Mouse (Mus musculus): ENCODE measurements around the gene Fchsd2.

The Fchsd2 gene

DNA sequence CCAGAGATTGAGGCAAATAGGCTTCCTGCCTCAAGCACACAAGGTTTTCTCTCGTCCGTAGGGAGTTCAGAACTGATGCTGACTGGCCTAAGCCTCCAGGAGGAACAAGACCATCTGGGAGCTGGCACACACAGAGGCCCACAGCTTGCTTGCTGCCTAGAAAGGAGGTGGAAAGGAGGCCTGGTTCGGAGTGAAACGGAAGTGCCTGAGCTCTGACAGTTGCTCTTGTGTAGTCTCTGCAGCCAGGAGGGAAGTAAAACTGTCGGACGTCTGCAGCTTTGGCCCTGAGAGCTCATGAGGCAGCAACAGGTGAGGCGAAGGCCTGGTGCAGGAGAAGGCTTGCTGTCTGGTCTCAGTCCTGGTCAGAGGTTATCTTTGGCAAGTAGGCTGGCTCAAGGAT, at the start of gene Fchsd2:
Gene Fchsd2 (plus strand): TSS at position 246 of the 400 bp plus-strand sequence.
- CTCF ChIA-PET = interaction anchor here (0.7 to 0.8 kb wide), 2 partner anchors 32 to 152 kb away, joined by 3 to 12 read pairs; no protein-coding TSS in a partner anchor

GRCm38 (mm10) chr7:101043846-101044541, 48.7 kb upstream of the Fchsd2 start:
- CTCF ChIA-PET = interaction anchor here (0.6 kb wide), 1 partner anchor 187 kb away, joined by 12 read pairs; no protein-coding TSS in a partner anchor

GRCm38 (mm10) chr7:101048247-101048646, 44.4 kb upstream of the Fchsd2 start:
- CTCF ChIA-PET = no interaction called here

DNA sequence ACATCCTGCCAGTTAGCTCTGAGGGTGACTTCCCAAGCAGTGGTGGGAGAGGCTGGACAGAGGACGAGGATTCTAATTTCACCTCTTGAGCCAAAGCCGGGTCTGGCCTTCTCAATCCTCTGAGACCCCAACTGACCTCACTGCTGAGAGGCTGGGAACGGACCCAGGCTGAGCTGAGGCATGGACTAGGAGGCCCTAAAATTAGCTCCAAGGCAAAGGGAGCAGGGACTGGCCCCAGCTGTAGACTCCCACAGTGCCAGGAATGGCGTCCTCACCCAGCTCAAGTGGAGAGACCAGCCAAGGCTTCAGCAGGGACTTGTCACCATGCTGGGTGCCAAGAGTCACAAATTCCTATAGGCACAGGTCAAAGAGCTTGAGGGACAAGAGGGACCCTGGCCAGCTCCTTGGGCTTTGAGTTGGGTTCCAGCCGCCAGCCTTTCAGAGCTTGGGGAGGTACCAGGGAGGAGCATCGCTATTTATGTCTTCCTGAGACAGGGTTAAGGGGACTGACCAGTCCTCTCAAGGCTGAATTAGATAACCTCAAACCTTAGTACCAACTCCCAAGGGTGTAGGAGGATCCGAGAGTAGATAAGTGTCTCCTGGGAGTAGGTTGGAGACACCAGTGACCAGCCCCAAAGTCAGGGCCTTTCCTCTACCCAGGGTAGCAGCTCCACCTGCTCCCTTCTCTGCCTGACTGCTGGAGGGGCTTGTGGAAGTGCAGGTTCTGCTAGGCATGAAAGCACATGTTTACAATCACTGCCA, 43.2 kb upstream of the Fchsd2 start:
- CTCF ChIA-PET = interaction anchor here (0.5 kb wide), 1 partner anchor 475 kb away, joined by 4 read pairs; no protein-coding TSS in a partner anchor

DNA sequence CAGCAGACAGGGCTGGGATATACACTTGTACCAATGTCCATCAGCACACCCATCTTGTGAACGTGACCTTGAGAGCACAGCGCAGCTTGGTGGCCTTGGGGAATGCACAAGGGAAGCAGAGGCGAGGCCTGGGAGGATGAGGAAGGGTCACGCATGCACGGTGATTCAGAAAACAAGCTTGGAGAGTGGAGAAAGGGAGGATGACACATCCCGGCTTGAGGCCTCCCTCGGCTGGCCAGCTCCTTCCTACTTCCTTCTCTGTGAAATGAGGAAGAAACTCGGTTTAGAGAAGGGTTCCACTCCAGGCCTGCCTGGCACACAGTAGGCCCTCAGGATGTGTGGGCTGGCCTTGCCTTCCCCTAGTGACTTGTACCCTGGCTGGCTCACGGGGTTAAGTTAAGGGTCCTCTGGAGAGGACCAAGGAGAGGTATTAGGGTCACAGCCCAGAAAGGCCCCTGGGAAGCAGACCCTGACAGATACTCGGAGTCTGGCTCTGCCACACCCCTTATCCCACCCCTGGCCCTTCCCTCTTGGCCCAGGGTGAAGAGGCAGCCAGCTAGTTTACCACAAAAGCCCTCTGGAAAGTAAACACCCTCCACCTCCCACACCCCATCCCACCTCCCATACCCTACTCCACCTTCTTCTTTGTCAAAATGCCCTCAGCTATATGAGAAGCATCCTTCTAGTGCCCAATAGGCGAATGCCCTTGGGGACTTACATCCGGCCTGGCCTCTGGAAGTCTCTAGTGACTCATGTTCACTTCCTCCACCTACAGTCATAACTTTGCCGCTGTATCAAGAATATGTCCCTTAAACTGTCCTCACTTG, 41.7 kb upstream of the Fchsd2 start:
- CTCF ChIA-PET = interaction anchor here (1.1 to 2.4 kb wide), 4 partner anchors 10 to 63 kb away, joined by 4 to 8 read pairs (median 6); no protein-coding TSS in a partner anchor

GRCm38 (mm10) chr7:101051551-101052221, 41.0 kb upstream of the Fchsd2 start:
- CTCF ChIA-PET = interaction anchor here (1.1 to 2.4 kb wide), 4 partner anchors 9 to 64 kb away, joined by 4 to 8 read pairs (median 6); no protein-coding TSS in a partner anchor

GRCm38 (mm10) chr7:101053136-101053535, 39.5 kb upstream of the Fchsd2 start:
- CTCF ChIA-PET = no interaction called here

- CTCF ChIA-PET = no interaction called here
Observed at GRCm38 (mm10) chr7:101057309-101057708, 35.4 kb upstream of the Fchsd2 start.

DNA sequence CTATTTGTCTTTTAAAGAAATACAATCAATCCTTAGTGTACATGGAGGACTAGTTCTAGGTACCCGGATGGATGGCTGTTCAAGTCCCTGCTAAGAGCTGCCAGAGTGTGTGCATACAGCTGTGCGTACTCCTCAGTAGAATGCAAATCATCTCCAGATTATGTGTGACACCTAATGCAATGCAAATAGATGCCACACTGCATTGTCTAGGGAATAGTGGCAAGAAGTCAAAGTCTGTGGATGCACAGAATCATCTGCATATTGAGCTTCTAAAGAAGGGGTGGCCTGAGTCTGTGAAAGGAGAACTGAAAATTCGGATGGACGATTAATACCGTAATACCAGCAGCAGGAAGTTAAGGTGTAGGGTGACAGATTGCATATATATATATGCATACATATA, 33.5 kb upstream of the Fchsd2 start:
- CTCF ChIA-PET = no interaction called here

DNA sequence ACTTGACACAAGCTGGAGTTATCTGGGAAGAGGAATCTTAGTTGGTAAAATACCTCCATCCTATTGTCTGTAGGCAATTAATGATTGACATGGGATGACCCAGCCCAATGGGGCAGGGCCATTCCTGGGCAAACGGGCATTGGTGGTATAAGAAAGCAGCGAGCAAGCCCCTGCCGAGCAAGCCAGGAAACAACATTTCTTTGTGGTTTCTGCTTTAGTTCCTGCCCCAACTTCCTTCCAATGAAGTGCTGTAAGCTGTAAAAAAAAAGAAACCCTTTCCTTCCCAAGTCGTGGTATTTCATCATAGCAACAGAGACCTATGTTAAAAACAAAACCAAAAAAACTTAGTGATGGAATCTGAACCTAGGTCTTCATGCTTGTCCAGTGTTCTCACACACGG, 32.2 kb upstream of the Fchsd2 start:
- CTCF ChIA-PET = interaction anchor here (0.6 to 1.6 kb wide), 6 partner anchors 9 to 228 kb away, joined by 3 to 6 read pairs (median 4); partner anchors contain the start of gene Fchsd2

DNA sequence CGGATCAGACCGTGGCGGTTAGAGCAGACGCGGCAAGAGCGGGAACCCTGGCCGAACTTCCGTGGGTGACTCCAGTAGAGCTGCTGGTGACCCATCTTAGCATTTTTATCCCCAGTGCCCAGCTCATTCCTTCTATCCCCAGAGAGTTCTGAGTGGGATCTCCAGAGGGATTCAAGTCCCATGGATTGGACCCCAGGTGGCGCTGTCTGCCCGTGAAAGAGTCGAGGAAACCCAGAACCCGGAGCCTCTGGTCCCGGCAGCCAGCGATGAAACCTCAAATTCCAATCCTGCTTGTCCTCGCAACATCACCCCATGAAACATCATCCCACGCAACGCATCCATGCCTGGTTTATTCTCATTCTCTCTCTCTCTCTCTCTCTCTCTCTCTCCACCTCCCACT, 31.3 kb upstream of the Fchsd2 start:
- CTCF ChIA-PET = interaction anchor here (0.6 to 1.6 kb wide), 5 partner anchors 90 to 172 kb away, joined by 3 to 8 read pairs (median 4); no protein-coding TSS in a partner anchor

GRCm38 (mm10) chr7:101062246-101062645, 30.4 kb upstream of the Fchsd2 start:
- CTCF ChIA-PET = no interaction called here

- CTCF ChIA-PET = interaction anchor here (0.6 kb wide), 1 partner anchor 165 kb away, joined by 3 read pairs; no protein-coding TSS in a partner anchor
Observed at GRCm38 (mm10) chr7:101063523-101063922, 29.1 kb upstream of the Fchsd2 start.

DNA sequence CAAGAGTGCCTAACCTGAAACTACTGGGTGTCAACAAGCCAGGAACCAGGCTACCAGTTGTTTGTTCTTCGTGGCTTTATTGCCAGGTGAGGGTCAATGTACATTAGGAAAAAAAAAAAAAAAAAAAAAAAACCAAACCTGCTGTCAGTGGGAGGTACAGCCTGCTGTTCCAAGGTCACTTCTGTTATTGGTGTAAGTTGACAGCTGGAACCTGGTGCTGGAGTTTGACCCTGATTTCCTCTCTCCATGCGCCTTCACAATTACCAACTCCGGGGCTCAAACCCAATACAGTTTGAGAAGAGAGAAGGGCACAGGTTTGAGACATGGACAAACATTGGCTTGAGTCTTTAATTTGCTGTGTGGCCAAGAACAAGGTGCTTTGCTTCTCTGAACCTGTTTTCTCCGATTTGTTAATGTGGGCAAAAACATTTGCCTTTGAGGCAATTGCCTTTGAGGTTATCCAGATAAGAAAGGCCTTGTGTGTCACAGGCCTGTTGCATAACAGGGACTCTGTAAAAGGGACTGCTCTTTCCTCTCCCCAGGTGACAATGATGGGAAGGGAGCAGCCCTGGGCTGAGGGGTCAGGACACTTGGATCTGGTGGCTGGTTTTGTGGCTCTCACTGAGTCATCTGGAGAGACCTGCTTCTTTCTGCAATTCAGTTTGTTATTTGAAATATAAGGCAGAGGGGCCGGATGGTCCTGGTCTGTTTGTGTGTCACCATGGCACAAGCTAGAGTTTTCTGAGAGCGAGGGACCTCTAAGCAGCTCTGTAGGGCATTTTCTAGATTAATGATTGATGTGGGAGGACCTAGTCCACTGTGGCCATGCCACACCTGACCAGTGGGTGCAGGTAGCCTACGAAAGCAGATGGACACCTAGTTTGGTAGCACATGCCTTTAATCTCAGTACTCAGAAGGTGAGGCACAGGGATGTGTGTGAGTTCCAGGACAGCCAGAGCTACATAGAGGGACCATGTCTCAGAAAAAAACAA, 27.7 kb upstream of the Fchsd2 start:
- CTCF ChIA-PET = interaction anchor here (0.8 to 2.0 kb wide), 2 partner anchors 11 to 13 kb away, joined by 5 to 18 read pairs; no protein-coding TSS in a partner anchor

- CTCF ChIA-PET = interaction anchor here (0.6 to 2.0 kb wide), 2 partner anchors 14 to 29 kb away, joined by 5 to 6 read pairs; no protein-coding TSS in a partner anchor
Observed at GRCm38 (mm10) chr7:101066009-101066408, 26.7 kb upstream of the Fchsd2 start.

DNA sequence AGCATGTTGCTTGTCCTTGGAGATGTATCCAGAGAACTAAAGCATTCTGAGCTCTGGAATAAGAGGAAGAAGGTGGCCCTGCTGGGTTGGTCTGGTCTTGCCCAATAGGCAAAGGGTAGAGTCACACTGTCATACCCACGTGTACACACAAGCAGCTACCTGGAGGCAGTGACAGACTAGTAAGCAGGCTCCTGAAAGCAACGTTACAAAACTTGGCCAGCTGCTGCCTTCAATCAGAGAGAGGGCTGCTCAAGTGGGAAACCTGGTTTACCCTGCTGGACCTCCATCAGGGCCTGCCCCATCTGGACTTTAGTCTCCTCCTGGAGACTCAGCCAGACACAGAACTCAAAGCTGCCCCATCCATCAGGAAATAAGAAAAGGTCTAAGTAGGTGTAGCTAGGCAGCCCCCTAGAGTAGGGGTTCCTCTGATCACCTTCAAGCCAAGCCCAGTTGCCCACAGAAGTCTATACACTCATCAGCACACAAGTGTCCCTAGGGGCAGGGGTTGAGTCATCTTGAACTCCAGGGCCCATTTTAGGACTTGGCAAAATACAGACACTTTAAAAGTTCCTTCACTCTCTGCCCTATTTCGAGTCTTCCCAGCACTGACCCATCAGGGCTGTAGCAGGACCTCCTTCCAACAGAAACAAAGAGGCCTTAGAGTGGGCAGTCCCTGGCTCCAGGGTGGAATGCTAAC, 25.9 kb upstream of the Fchsd2 start:
- CTCF ChIA-PET = interaction anchor here (2.0 kb wide), 1 partner anchor 15 kb away, joined by 5 read pairs; no protein-coding TSS in a partner anchor

- CTCF ChIA-PET = no interaction called here
Observed at GRCm38 (mm10) chr7:101067521-101067920, 25.1 kb upstream of the Fchsd2 start.

GRCm38 (mm10) chr7:101069271-101069670, 23.4 kb upstream of the Fchsd2 start:
- CTCF ChIA-PET = no interaction called here

DNA sequence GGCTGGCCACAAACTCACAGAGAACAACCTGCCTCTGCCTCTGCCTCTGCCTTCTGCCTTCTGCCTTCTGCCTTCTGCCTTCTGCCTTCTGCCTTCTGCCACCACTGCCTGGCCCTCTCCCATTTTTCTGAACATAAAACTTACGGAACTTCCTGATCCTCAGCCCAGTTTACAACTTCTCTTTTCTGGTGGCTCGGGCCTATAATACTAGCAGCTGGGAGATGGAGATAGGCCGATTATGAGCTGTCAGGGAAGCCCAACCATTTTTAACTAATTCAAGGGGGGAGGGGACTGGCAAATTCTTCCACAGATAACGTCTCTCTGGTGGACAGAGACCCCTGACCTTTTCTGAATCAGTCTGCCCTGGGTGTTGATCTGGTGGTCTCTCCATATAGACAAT, 22.3 kb upstream of the Fchsd2 start:
- CTCF ChIA-PET = interaction anchor here (0.5 to 0.8 kb wide), 2 partner anchors 50 to 315 kb away, joined by 3 read pairs; no protein-coding TSS in a partner anchor
